Mouse (Mus musculus) G1E (cell line): ENCODE measurements around the gene Syde1.

Source experiments
- CTCF ChIP-seq: IDR thresholded peaks from 2 replicates; pipeline ENCODE4 v1.5.1; 2012; ENCODE audit warnings: low read depth, low read length, inconsistent platforms, mixed read lengths
- GATA1 ChIP-seq: IDR thresholded peaks from 2 replicates; pipeline ENCODE4 v1.6.1; 2012; ENCODE audit warnings: borderline replicate concordance, low read length, inconsistent platforms, mixed read lengths
- POLR2AphosphoS5 ChIP-seq: IDR thresholded peaks from 2 replicates; pipeline ENCODE4 v1.6.1; 2012; ENCODE audit warnings: low read depth, low read length, inconsistent platforms; ENCODE audit not compliant: insufficient replicate concordance

DNA sequence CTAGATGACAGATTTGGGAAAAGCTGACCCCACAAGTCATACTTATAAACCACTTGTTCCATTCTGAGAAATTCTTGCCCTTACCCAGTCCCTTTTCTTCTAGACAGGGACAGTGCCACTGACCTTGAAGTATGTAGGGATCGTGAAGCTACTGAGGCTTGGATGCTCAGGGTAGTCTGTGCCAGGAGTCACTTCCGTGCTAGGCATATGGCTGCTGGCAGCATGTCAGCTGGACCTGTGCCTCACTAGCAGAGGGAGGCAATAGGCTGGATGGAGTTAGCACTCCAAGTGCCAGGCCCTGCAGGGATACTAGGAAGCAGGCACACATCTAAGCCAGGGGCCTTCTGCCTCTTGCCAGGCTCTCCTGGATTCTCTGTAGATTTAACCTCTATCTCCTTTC, 16.1 kb downstream of the Syde1 start:
- TF ChIP-seq CTCF (no peak), POLR2AphosphoS5 (no peak), GATA1 (no peak)
